In the genomic region with DNA sequence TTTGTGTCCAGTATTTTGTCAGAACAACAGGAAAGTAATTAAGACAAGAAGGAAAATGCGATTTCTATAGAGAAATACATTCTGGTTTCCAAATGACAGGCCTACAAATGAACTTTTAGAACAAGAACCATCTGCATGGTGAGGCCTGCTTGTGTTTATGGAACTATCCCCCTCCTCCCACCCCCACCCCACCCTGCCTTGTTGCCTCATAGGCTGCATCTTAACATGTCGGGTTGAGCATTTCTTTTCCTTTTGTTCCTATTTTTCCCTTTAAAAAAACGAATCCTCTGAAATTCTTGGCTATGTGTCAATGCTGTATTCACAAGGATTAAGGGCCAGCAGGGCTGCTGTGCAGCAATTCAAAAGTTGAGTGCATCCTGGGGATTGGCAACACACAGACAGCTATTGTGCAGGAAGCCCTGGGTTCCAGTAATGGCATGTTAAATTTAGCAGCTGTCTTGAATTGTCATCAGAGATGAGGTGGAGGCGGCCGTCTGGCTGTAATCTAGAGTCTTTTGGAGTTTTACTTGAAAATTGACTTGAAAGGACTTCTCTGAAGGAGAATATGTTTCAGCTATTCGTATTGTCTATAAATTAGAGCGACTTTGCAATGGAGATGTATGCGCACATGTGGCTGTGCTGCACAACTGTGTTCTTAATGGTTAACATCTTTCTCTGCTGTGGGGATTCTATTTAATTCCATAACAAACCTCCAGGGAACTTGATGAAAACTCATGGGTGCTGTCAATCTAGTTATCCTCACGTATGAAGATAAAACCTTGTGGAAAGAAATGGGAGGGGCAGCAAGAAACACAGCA, we compare ENCODE assay signal across 8 mouse cellular contexts.
A peak's percentile ranks its signal among the peaks of the same experiment; 100 is the strongest.
DNase-seq lines count a peak whose midpoint lies in the region; ATAC-seq and TF ChIP-seq lines count a peak whose summit lies in the region.

No protein-coding gene starts in this region.

- DNase-seq in heart, postnatal 4 days: peak; percentile 6
- DNase-seq in heart, adult 2 months: no peak
- DNase-seq in right cerebral cortex, adult 18-20 months: peak; percentile 42
- DNase-seq in right cerebral cortex, postnatal 4 days: no peak
- DNase-seq in left cerebral cortex, adult 2 months (ENCODE audit: extremely low spot score in 1 of 2, low spot score in 2 of 2): peak in 1 of 2 experiments; percentile 23
- DNase-seq in right cerebral cortex, postnatal 25 days: peak; percentile 6
- DNase-seq in thymus, adult 18-20 months: no peak

- no peak for TF ChIP-seq EP300 in heart, adult 2 months (IDR thresholded peaks at IDR 0.05; ENCODE audit: insufficient read depth, low read depth, low read length)

- intact Hi-C loops in heart, adult 2 months (cut with DNase I): no loop called here
- intact Hi-C loops in left cerebral cortex, adult 2 months (cut with DNase I): loop anchor here (5.0 kb wide), 1 partner anchor 89 kb away; no protein-coding TSS in a partner anchor

- no peak for ATAC-seq in megakaryocyte-erythroid progenitor cell, adult 5-6 weeks (replicated peaks; ENCODE audit: low FRiP score, low TSS enrichment, poor library complexity, severe bottlenecking)

- TF ChIP-seq CTCF in heart, adult 2 months (IDR thresholded peaks at IDR 0.05): no peak
- no peak for TF ChIP-seq CTCF in left cerebral cortex, adult 2 months (IDR thresholded peaks at IDR 0.05)

- no peak overlapping the region for H3K27ac ChIP-seq in heart, adult 2 months
- peak overlapping the region; percentile 80 for H3K27ac ChIP-seq in left cerebral cortex, adult 2 months

- no peak overlapping the region for H3K4me3 ChIP-seq in heart, adult 2 months
- H3K4me3 ChIP-seq in left cerebral cortex, adult 2 months: no peak overlapping the region

- no peaks in the 10 kb centered on the region for H3K27me3 ChIP-seq in heart, adult 2 months (ENCODE audit: control insufficient read depth, insufficient read depth, low read length)

- no peaks in the 10 kb centered on the region for H3K36me3 ChIP-seq in heart, adult 2 months (ENCODE audit: control insufficient read depth, insufficient read depth, low read length)

- H3K79me2 ChIP-seq in heart, adult 2 months (replicated peaks; ENCODE audit: control insufficient read depth, insufficient read depth, low read length): no peaks in the 10 kb centered on the region

- no peaks in the 10 kb centered on the region; the same call in 1 of the 2 replicates for H3K4me1 ChIP-seq in heart, adult 2 months (ENCODE audit: control insufficient read depth, insufficient read depth, low read length)

- H3K9ac ChIP-seq in heart, adult 2 months (ENCODE audit: low read depth, low read length): no peak overlapping the region

- TF ChIP-seq POLR2A in heart, adult 2 months (IDR thresholded peaks at IDR 0.05; ENCODE audit: insufficient read depth, low read depth, low read length): no peak

- WGBS in heart, adult 2 months: 49% methylated on average over 9 of the region's 9 CpGs

Comparison
In these comparisons a context has a peak if more than half of its experiments do, and no peak if none do; other contexts are left out.
1. DNase-seq: peak in heart, postnatal 4 days (single experiment), right cerebral cortex, adult 18-20 months (single experiment) and right cerebral cortex, postnatal 25 days (single experiment); none in heart, adult 2 months (0 of 2), right cerebral cortex, postnatal 4 days (single experiment) and thymus, adult 18-20 months (0 of 2).